Mouse (Mus musculus) brain, embryonic 14.5 days (tissue): ENCODE results near the gene Scn9a.

Experiments
- CTCF ChIP-seq: fragments of 200-500 bp; IDR thresholded peaks from 2 replicates; pipeline ENCODE4 v1.5.1; 2012; ENCODE audit warnings: inconsistent platforms, mild to moderate bottlenecking, moderate library complexity, borderline replicate concordance; ENCODE audit not compliant: insufficient read depth, insufficient read length; ENCODE audit errors: extremely low read depth
- POLR2A ChIP-seq: fragments of 200-500 bp; IDR thresholded peaks from 2 replicates; pipeline ENCODE4 v1.6.1; 2012; ENCODE audit warnings: mild to moderate bottlenecking, inconsistent platforms, borderline replicate concordance; ENCODE audit not compliant: poor library complexity, insufficient read depth, insufficient read length, severe bottlenecking; ENCODE audit errors: extremely low read depth

- no peak for TF ChIP-seq POLR2A
- peak; percentile 8; the same call in 1 of the 2 replicates for TF ChIP-seq CTCF
These were observed 114.8 kb downstream of the Scn9a start for GRCm38 (mm10) chr2:66519966-66520365.
